24 mouse cellular contexts compared by ENCODE assay signal in the genomic region with DNA sequence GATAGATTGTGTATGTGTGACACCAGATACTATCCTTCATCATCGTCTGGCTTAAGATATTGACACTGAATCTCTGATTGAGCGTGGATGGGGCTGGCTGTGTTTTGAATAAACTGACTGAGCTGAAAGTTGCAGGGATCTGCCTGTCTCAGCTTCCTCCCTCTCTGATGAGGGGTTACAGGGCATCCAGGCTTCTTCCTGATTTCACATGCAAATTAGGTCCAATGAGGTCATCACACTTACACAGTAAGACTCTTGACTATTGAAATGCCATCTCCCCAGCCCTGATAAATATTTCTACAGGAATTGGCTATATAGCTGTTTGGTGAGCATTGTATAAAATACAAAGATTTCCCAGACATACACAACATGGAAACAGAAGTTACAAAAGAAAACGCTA.
"Had no signal": no experiment of that assay in that cellular context is flagged by ENCODE, and none has a peak within 500 bp of the region (broad histone marks: within the 10 kb centered on the region; RNA-seq: fewer than 3 reads in every experiment).

No protein-coding gene starts in this region.

- H3K4me3 ChIP-seq: heart, embryonic 13.5 days; heart, embryonic 15.5 days; hindbrain, embryonic 10.5 days; hindbrain, embryonic 12.5 days; intestine, embryonic 15.5 days; layer of hippocampus, adult 2 months; left cerebral cortex, adult 2 months; limb, embryonic 10.5 days; limb, embryonic 12.5 days; liver, embryonic 13.5 days had no signal

- DNase-seq: gastrocnemius, postnatal 14 days; gastrocnemius, postnatal 36 days; heart, adult 18-20 months; heart, postnatal 14 days; heart, postnatal 36 days; kidney, adult 18-20 months; kidney, adult 8-10 months; kidney, postnatal 10 days; kidney, postnatal 25 days; kidney, postnatal 4 days; liver; liver, embryonic 13.5 days had no signal

- H3K36me3 ChIP-seq: heart, embryonic 13.5 days; heart, embryonic 15.5 days; hindbrain, embryonic 10.5 days; hindbrain, embryonic 12.5 days; intestine, embryonic 15.5 days; limb, embryonic 10.5 days; limb, embryonic 12.5 days; liver, embryonic 13.5 days had no signal

- H3K4me1 ChIP-seq: hindbrain, embryonic 10.5 days; hindbrain, embryonic 12.5 days; intestine, embryonic 15.5 days; liver, embryonic 13.5 days had no signal

- ATAC-seq: inflammation-experienced regulatory T-cells, adult 6 months; intestine, embryonic 15.5 days; intestine, postnatal 0 days had no signal

- H3K9me3 ChIP-seq: heart, embryonic 13.5 days; heart, embryonic 15.5 days; hindbrain, embryonic 10.5 days; hindbrain, embryonic 12.5 days; intestine, embryonic 15.5 days; limb, embryonic 10.5 days; limb, embryonic 12.5 days; liver, embryonic 13.5 days had no signal

- H3K27ac ChIP-seq: heart, embryonic 13.5 days; heart, embryonic 15.5 days; hindbrain, embryonic 10.5 days; hindbrain, embryonic 12.5 days; hindbrain, embryonic 14.5 days; intestine, embryonic 15.5 days; layer of hippocampus, adult 2 months; left cerebral cortex, adult 2 months; limb, embryonic 10.5 days; limb, embryonic 12.5 days; liver, embryonic 13.5 days had no signal

- H3K27me3 ChIP-seq: hindbrain, embryonic 12.5 days; intestine, embryonic 15.5 days; limb, embryonic 12.5 days; liver, embryonic 13.5 days had no signal
